Mouse (Mus musculus): ENCODE data around the gene Chn2. TPM values are rescaled to one million over a fixed set of nuclear protein-coding genes. Genes with fewer than 3 reads are reported as not detected.
A peak's percentile ranks its signal among the peaks of the same experiment; 100 is the strongest.

The Chn2 gene
- polyA plus RNA-seq, 1 experiment from 2014 or later, result 26.0 TPM

DNA sequence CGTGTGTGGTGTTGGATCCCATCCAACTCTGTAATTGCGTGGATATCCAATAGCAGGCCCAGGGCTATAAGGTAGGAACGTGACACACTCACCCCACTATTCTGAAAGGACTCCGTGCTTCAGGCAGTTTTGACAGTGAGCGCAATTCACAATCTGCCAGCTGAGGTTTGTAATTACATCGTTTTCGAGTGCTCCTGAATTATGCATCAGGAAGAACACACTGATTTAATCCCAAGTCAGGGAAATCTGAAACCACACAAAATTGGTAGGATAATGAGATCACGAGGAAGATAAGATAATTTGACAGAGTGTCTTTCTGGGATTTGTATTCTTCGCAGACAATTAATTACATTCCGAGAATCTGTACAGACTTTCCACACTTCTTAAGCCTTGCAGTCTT is 292.4 kb downstream of the Chn2 start:
- ATAC-seq (ENCODE audit: low FRiP score) (no peak; the same call in 1 of the 2 replicates), DNase-seq (ENCODE audit: low spot score, missing footprints) (no peak)

DNA sequence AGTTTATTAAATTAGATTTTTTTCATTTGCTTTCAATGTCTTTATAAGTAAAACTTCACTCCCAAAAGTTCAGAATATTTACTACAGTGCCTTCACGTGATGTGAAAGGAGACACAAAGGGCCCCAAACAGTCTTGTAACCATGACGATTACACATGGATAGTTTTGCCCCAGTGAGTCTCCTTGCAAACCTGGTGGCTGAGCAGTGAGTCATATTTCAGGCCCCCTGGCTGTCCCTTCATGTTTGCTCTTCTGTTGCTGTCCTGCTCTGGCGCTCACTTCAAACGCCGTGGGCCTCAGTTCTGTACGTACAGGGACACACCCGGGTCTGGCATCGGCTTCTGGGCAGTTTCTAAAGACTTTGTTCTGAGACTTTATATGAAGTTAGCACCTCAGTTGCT is 292.8 kb downstream of the Chn2 start:
- no peak overlapping the region for H3K4me2 ChIP-seq
- DNase-seq (ENCODE audit: low spot score, missing footprints), result peak; percentile 91
- H3K9me3 ChIP-seq (ENCODE audit: control insufficient read depth, low read length), result no peaks in the 10 kb centered on the region
- peaks cover 19% of the 10 kb centered on the region for H3K27me3 ChIP-seq (ENCODE audit: control insufficient read depth, insufficient read depth, low read length)
- H3K9ac ChIP-seq (ENCODE audit: low read length), result no peak overlapping the region
- 52% methylated on average over 8 of the region's 8 CpGs for WGBS
- peaks cover 14% of the 10 kb centered on the region for H3K4me1 ChIP-seq (ENCODE audit: control insufficient read depth, insufficient read depth, low read length)
- no peaks in the 10 kb centered on the region for H3K36me3 ChIP-seq (ENCODE audit: control insufficient read depth, insufficient read depth, low read length)
- H3K27ac ChIP-seq (ENCODE audit: low read depth, low read length), result no peak overlapping the region
- ATAC-seq (ENCODE audit: low FRiP score), result 0 out of 2 replicates have a peak, but pooled peaks have one; percentile 40
- no peak overlapping the region for H3K4me3 ChIP-seq (ENCODE audit: low read depth, low read length)

More for the DNA sequence above, 292.4 kb downstream of the Chn2 start:
- Histone ChIP-seq H3K27me3 (ENCODE audit: control insufficient read depth, insufficient read depth, low read length) (peaks cover 24% of the 10 kb centered on the region), H3K4me1 (ENCODE audit: control insufficient read depth, insufficient read depth, low read length) (peaks cover 19% of the 10 kb centered on the region), H3K36me3 (ENCODE audit: control insufficient read depth, insufficient read depth, low read length) (no peaks in the 10 kb centered on the region), H3K27ac (ENCODE audit: low read depth, low read length) (no peak overlapping the region), H3K4me3 (ENCODE audit: low read depth, low read length) (no peak overlapping the region), H3K9me3 (ENCODE audit: control insufficient read depth, low read length) (no peaks in the 10 kb centered on the region), H3K9ac (ENCODE audit: low read length) (no peak overlapping the region), H3K4me2 (no peak overlapping the region)
- WGBS, result 58% methylated on average over 10 of the region's 10 CpGs

DNA sequence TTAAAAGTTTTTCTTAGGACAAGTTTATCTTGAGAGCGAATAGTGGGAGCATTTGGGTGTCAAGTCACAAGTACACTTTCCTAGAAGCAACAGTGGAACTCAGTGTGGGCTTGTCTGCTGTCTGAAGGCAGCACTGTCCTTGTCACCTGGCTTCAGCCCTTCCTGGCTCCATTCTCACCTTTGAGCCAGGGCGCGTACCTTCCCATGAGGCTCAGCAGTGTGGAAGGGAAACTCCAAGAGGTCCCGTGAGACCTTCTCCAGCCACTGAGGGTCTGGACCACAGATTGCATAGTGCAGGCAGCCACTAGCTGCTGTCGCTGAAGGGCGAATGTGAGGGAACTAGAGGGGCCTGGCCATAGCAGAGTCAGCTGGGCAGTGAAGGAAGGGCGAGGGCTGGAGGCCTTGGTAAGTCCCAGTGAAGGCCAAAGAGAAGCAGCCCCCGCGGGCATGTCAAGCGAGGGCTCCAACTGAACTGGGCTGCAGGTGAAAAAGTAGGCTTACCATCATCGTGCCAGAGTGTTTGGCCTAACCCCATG is 293.8 kb downstream of the Chn2 start:
- H3K4me2 ChIP-seq, result no peak overlapping the region
- 39% methylated on average over 11 of the region's 11 CpGs for WGBS
- ATAC-seq (ENCODE audit: low FRiP score) (0 out of 2 replicates have a peak, but pooled peaks have one; percentile 16), DNase-seq (ENCODE audit: low spot score, missing footprints) (no peak)
- H3K36me3 ChIP-seq (ENCODE audit: control insufficient read depth, insufficient read depth, low read length), result no peaks in the 10 kb centered on the region
- H3K4me3 ChIP-seq (ENCODE audit: low read depth, low read length), result no peak overlapping the region
- H3K9me3 ChIP-seq (ENCODE audit: control insufficient read depth, low read length), result no peaks in the 10 kb centered on the region
- H3K27ac ChIP-seq (ENCODE audit: low read depth, low read length), result no peak overlapping the region
- H3K27me3 ChIP-seq (ENCODE audit: control insufficient read depth, insufficient read depth, low read length), result peaks cover 10% of the 10 kb centered on the region
- no peak overlapping the region for H3K9ac ChIP-seq (ENCODE audit: low read length)
- H3K4me1 ChIP-seq (ENCODE audit: control insufficient read depth, insufficient read depth, low read length), result peaks cover 11% of the 10 kb centered on the region

DNA sequence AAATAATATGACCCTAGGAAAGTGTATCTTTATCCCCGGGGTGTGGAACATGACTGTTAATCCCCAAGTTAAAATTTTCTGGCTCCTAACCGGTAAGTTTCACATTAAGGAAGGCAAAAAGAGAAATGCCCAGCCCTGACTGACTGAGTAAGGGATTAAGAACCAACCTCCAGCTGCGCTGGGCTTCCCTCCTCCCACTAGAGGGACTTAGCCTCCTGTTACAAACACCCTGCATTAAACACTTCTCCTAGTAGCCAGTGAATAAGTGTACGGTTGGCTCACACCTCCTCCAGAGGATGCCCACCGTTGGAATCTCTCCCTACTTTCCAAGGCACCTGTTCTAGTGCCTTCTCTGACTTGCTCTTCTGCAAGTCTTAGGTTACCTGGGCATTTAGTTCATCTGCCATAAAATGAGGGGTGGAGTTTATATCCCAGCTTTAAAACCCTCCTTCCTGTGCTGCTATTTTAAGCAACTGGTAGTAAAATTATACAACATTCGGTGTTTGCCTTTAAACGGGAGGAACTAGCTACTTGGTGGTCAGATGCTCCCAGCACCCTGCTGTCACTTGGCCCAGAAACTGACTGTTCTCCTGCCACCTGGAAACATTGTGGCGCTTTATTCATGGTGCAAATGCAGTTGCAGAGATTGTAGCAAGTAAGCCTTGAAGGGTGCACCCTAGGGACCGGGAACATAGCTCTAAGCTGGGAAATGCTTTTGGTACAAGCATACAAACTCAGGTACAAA is 294.5 kb downstream of the Chn2 start:
- H3K4me2 ChIP-seq, result no peak overlapping the region
- H3K27ac ChIP-seq (ENCODE audit: low read depth, low read length), result no peak overlapping the region
- ATAC-seq (ENCODE audit: low FRiP score), result no peak
- H3K9ac ChIP-seq (ENCODE audit: low read length), result no peak overlapping the region
- H3K4me3 ChIP-seq (ENCODE audit: low read depth, low read length), result no peak overlapping the region
- 36% methylated on average over 9 of the region's 9 CpGs for WGBS
- peaks cover 11% of the 10 kb centered on the region for H3K4me1 ChIP-seq (ENCODE audit: control insufficient read depth, insufficient read depth, low read length)
- H3K36me3 ChIP-seq (ENCODE audit: control insufficient read depth, insufficient read depth, low read length), result no peaks in the 10 kb centered on the region
- peaks cover 4% of the 10 kb centered on the region; the same call in 1 of the 2 replicates for H3K27me3 ChIP-seq (ENCODE audit: control insufficient read depth, insufficient read depth, low read length)
- no peaks in the 10 kb centered on the region for H3K9me3 ChIP-seq (ENCODE audit: control insufficient read depth, low read length)
- DNase-seq (ENCODE audit: low spot score, missing footprints), result no peak

GRCm38 (mm10) chr6:54337321-54337720 is 298.0 kb downstream of the Chn2 start:
- Histone ChIP-seq H3K9me3 (ENCODE audit: control insufficient read depth, low read length) (no peaks in the 10 kb centered on the region), H3K4me1 (ENCODE audit: control insufficient read depth, insufficient read depth, low read length) (peaks cover 5% of the 10 kb centered on the region), H3K36me3 (ENCODE audit: control insufficient read depth, insufficient read depth, low read length) (no peaks in the 10 kb centered on the region), H3K9ac (ENCODE audit: low read length) (no peak overlapping the region), H3K27ac (ENCODE audit: low read depth, low read length) (no peak overlapping the region), H3K4me3 (ENCODE audit: low read depth, low read length) (no peak overlapping the region), H3K4me2 (no peak overlapping the region), H3K27me3 (ENCODE audit: control insufficient read depth, insufficient read depth, low read length) (no peaks in the 10 kb centered on the region)
- WGBS, result 88% methylated on average over 6 of the region's 6 CpGs
- no peak for ATAC-seq (ENCODE audit: low FRiP score)
- peak; percentile 10 for DNase-seq (ENCODE audit: low spot score, missing footprints)

DNA sequence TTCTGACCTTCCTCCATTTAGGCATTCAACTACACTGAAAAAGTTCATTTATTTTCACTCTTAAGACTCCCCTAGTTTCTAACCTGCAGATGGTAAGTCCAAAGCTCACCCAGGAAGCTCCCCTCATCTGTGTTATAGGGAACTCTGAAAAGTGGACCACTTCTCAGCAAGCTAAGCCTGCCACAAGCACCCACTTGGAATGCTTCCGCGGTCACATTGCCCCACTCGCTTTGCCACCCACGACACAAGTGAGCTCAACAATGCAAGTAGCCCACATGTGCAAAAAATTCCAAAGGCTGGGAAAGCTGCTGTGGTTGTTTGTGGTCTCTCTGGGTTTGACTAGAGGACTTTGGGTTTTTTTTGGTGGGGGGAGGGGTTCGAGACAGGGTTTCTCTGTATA is 301.8 kb downstream of the Chn2 start:
- DNase-seq (ENCODE audit: low spot score, missing footprints), result peak; percentile 44
- no peak overlapping the region for H3K9ac ChIP-seq (ENCODE audit: low read length)
- H3K4me2 ChIP-seq, result no peak overlapping the region
- no peak overlapping the region for H3K27ac ChIP-seq (ENCODE audit: low read depth, low read length)
- no peak for ATAC-seq (ENCODE audit: low FRiP score)
- no peaks in the 10 kb centered on the region for H3K4me1 ChIP-seq (ENCODE audit: control insufficient read depth, insufficient read depth, low read length)
- H3K36me3 ChIP-seq (ENCODE audit: control insufficient read depth, insufficient read depth, low read length), result no peaks in the 10 kb centered on the region
- H3K9me3 ChIP-seq (ENCODE audit: control insufficient read depth, low read length), result no peaks in the 10 kb centered on the region
- H3K27me3 ChIP-seq (ENCODE audit: control insufficient read depth, insufficient read depth, low read length), result no peaks in the 10 kb centered on the region
- 92% methylated on average over 5 of the region's 5 CpGs for WGBS
- H3K4me3 ChIP-seq (ENCODE audit: low read depth, low read length), result no peak overlapping the region

DNA sequence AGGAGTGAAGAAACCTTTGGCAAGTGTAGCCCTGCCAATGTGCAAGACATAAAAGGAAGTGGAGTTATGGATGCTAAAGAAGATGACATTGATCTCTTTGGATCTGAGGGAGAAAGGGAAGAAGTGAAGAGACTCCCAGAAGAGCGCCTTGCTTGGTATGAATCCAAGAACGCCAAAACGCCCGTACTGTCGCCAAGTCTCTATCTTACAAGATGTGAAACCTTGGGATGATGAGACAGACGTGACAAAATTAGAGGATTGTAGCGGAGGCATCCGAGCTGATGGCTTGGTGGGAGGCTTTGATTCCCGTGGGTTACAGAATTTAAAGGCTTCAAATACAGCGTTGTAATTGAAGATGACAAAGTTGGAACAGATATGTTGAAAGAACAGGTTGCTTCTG is 302.9 kb downstream of the Chn2 start:
- no peak overlapping the region for H3K4me2 ChIP-seq
- H3K27me3 ChIP-seq (ENCODE audit: control insufficient read depth, insufficient read depth, low read length), result no peaks in the 10 kb centered on the region
- no peak overlapping the region for H3K4me3 ChIP-seq (ENCODE audit: low read depth, low read length)
- H3K9me3 ChIP-seq (ENCODE audit: control insufficient read depth, low read length), result no peaks in the 10 kb centered on the region
- H3K9ac ChIP-seq (ENCODE audit: low read length), result no peak overlapping the region
- 88% methylated on average over 10 of the region's 10 CpGs for WGBS
- DNase-seq (ENCODE audit: low spot score, missing footprints) (peak; percentile 51), ATAC-seq (ENCODE audit: low FRiP score) (no peak)
- H3K36me3 ChIP-seq (ENCODE audit: control insufficient read depth, insufficient read depth, low read length), result no peaks in the 10 kb centered on the region
- H3K4me1 ChIP-seq (ENCODE audit: control insufficient read depth, insufficient read depth, low read length), result no peaks in the 10 kb centered on the region
- H3K27ac ChIP-seq (ENCODE audit: low read depth, low read length), result no peak overlapping the region

Other genes with a start within 250 kb of the Chn2 start
- 16.6 TPM in 2 replicates for gene Tril, start 218.7 kb upstream of the Chn2 start, polyA plus RNA-seq (2014; fragmentation: Nextera tagmentation; extraction: Ambion mirVana)
- gene Cpvl, start 60.9 kb upstream of the Chn2 start, polyA plus RNA-seq (2014; fragmentation: Nextera tagmentation; extraction: Ambion mirVana), result 0.11 TPM in 1 of 2 replicates, not detected in the other

Measured in midbrain, embryonic 11.5 days (tissue).